ENCODE assay signal across 18 mouse cellular contexts in the genomic region with DNA sequence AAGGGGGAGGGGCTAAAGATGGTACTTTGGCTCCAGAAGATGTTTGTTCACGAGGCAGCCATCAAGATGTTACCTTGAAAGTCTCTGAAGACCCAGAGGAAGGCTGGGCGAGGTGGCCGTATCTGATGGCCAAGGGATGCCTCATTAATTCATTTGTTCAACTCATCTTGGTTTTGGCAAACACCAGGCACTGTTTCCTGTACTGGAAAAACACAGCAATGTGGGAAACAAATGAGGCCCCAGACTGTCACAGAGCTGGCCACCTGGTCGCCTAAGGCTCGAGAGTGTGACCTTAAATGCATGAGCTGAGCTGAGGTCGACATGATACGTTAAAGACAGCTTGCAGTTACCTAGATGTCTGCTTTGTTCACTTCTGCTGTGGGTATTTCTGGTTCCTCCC.
"Had no signal": no experiment of that assay in that cellular context is flagged by ENCODE, and none has a peak within 500 bp of the region (broad histone marks: within the 10 kb centered on the region; RNA-seq: fewer than 3 reads in every experiment).

No protein-coding gene starts in this region.

- H3K27me3 ChIP-seq: midbrain, embryonic 12.5 days; neural tube, embryonic 13.5 days; neural tube, embryonic 15.5 days had no signal

- H3K4me2 ChIP-seq: lung, embryonic 14.5 days; midbrain, embryonic 12.5 days; neural tube, embryonic 13.5 days; neural tube, embryonic 15.5 days had no signal

- ATAC-seq: midbrain, embryonic 16.5 days had no signal

- H3K9me3 ChIP-seq: midbrain, embryonic 10.5 days; midbrain, embryonic 12.5 days; neural tube, embryonic 13.5 days; neural tube, embryonic 15.5 days had no signal

- H3K4me1 ChIP-seq: midbrain, embryonic 10.5 days had no signal

- H3K27ac ChIP-seq: midbrain, embryonic 10.5 days; midbrain, embryonic 12.5 days; neural tube, embryonic 13.5 days; neural tube, embryonic 15.5 days had no signal

- H3K36me3 ChIP-seq: midbrain, embryonic 10.5 days; midbrain, embryonic 12.5 days; neural tube, embryonic 13.5 days; neural tube, embryonic 15.5 days had no signal

- H3K4me3 ChIP-seq: midbrain, embryonic 10.5 days; midbrain, embryonic 12.5 days; myocyte; neural tube, embryonic 13.5 days; neural tube, embryonic 15.5 days had no signal

- H3K9ac ChIP-seq: lung, embryonic 14.5 days; midbrain, embryonic 12.5 days; neural tube, embryonic 13.5 days; neural tube, embryonic 15.5 days had no signal

- DNase-seq: lung, embryonic 14.5 days; lung, postnatal 10 days; lung, postnatal 4 days; midbrain, embryonic 14.5 days; retina, postnatal 1 day; right cerebral cortex, adult 18-20 months; right cerebral cortex, postnatal 25 days; right cerebral cortex, postnatal 4 days; spleen, adult 18-20 months; thymus, adult 18-20 months; thymus, postnatal 14 days; thymus, postnatal 36 days had no signal
